Mouse (Mus musculus) gastrocnemius, postnatal 10 days (tissue): ENCODE results near the gene Thoc3. TPM values are rescaled to one million over a fixed set of nuclear protein-coding genes. Genes with fewer than 3 reads are reported as not detected.
"Not testable (repeated sequence)": the region's sequence is repeated elsewhere in the genome, so short reads cannot be mapped to it uniquely, and the experiment has no call there.

Source experiments
- DNase-seq: peaks from one replicate; pipeline ENCODE4 v3.0.0; 2021; ENCODE audit warnings: mixed read lengths
- long read RNA-seq, 2 experiments: library from polyadenylated mRNA; stranded (forward); transcript quantifications; one replicate each; pipeline ENCODE4 v2.0.0; 2021
- total RNA-seq, 2 experiments: library from RNA; stranded (reverse); gene quantifications; 2 replicates each; pipeline ENCODE4 v1.2.3; 2021

Thoc3 gene
- total RNA-seq, result 10 to 100 TPM; 18.9 to 19.1 TPM
- long read RNA-seq, experiment 1, transcript Thoc3-201 (6 exons, 2,335 nt), result major isoform, 29 of 29 reads
- long read RNA-seq, experiment 1, partial matches to known transcripts, result 0 of 29 reads
- long read RNA-seq, experiment 1, other reads (novel, unspliced or antisense), result 0 of 29 reads
- long read RNA-seq, experiment 2, transcript Thoc3-201 (6 exons, 2,335 nt), result major isoform, 32 of 33 reads
- long read RNA-seq, experiment 2, partial matches to known transcripts, result 0 of 33 reads
- long read RNA-seq, experiment 2, other reads (novel, unspliced or antisense), result 1 of 33 reads

DNA sequence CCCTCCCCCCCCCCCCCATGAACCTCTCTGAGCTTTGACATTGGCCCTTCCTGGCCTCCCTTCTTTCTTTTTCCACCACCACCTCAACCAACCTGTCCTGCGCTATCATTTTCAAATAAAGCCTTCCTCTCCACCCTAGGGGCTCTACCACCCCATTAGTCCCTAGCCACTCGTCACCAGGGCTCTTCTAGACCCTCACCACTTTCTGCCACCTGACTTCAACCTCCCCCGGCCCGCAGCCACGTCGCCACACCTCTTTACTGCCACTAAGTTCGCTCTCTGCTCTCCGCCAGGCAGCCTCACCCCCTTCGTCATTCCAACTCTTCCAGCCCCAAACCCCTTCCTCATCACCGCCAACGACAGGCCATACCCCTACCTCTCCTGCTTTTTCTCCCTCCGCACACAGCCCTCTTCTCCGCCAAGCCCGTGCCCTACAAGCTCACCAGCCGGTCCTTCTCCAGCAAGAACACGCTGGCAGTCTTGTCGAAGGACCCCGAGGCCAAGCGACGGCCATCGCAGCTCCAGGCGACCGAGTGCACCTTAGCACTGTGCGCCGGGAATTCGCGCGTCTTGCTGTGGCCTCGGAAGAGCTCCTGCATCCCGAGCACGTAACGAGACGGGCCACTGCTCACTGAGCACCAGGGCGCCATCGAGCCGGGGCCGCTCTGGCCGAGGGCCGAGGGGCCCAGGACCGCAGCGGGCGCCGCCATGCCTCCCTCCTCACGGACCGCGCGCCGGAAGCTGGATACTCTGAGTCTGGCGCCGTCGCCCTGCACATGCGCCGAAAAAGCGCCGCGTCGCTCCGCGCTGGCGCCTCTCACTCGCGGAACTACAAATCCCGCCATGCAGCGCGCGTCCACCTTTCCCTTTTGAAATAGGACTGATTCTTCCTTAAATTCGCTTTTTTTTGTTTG lies at the start of gene Thoc3:
Thoc3 (minus strand) TSS at position 752 of the 914 bp plus-strand sequence.
- DNase-seq, result peak; percentile 90

DNA sequence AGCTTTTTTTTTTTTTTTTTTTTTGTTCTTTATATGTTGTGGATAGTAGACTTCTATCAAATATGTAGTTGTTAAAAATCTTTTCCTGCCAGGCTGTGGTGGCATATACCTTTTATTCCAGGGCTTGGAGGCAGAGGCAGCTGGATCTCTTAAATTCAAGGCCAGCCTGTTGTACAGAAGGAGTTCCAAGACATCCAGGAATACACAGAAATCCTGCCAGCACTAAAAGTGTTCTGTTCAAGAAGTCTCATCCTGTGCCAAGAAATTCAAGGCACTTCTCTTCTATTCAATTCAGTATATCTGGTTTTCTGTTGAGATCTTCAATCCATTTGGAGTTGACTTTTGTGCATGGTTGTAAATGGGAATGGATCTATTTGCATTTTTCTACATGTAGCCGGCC lies 37.3 kb upstream of the Thoc3 start:
- DNase-seq, result no peak

DNA sequence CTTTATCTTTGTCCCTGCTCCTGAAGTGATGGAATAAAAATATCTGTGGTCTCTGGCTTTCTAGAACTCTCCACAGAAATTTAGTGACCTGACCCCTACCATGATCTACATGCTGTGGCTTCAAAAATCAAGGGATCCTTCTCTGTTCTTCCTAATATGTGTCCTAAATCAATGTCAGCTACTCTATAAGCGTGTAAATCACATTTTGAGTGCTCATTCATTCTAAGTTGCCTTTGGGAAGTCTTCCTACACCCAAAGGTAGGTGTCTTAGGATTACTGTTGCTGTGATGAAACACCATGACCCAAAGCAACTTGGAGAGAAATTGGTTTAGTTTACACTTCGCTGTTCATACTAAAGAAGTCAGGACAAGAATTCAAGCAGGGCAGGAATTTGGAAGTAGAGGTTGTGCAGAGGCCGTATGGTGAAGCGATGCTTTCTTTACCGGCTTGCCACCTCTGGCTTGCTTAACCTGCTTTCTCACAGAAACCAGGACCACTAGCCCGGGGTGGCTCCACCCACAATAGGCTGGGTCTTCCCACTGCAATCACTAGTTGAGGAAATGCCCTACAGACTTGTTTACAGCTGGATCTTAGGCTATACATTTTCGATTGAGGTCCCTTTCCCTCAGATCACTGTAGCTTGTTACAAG lies 36.1 kb upstream of the Thoc3 start:
- DNase-seq, result no peak

DNA sequence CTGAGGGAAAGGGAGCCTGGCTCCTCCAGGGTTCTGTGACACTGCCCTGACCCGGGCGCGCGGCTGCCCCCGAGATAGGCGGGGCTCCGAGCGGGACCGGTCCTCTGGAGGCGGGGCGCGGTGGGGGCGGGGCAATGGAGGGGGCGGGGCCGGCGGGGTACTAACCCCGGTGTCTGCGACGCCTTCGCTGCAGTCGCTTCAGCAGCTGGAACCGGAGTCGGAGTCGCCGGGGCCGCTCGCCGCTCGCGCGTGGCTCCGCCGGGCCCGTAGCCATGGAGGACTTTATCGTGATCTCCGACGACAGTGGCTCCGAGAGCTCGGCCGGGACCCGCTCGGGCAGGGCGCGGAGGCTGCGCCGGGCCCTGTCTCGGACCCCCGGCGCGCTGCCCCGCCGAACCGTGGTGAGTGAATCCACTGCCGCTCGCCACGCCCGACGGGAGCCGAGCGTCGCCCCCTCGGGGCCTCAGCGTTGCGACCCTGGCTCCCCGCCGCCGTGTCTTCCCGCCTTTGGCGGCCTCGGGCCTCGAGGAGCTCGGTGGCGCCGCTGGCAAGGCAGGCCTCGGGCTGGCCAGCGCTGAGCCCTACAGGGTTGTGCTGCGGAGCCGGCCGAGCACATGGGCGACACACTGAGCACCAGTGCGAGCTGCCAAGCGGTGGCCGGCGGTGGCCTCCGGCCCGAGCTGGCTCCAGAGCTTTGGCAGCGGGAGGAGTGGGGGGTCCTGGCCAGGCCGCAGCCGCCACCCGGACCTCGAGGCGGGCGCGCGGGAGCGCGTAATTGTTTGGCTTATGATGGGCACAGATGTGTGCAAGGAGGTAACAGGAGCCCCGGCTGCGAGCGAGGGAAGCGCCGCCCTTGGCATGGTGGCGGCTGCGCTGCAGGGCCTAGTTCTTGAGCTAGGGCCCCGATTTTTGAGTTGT lies 35.2 kb upstream of the Thoc3 start, which contains the start of gene Simc1:
Simc1 (plus strand) TSS at position 176 of the 918 bp plus-strand sequence.
- peak; percentile 78 for DNase-seq

DNA sequence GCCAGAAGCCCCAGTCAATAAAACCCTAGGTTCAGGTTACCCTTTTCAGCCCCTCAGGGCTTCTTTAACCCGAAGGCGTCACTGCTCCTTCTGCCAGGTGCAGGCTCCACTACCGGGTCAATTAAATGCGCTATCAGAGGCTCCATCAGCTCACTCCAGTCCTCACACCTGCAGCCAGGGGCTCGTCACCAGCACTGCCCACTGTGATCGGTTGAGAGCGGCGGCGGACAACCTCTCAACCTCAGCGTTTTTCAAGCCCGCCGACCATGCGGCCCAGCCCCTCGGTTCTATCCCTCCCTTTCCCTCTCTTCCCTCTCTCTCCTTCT lies 34.6 kb upstream of the Thoc3 start:
- DNase-seq, result no peak

DNA sequence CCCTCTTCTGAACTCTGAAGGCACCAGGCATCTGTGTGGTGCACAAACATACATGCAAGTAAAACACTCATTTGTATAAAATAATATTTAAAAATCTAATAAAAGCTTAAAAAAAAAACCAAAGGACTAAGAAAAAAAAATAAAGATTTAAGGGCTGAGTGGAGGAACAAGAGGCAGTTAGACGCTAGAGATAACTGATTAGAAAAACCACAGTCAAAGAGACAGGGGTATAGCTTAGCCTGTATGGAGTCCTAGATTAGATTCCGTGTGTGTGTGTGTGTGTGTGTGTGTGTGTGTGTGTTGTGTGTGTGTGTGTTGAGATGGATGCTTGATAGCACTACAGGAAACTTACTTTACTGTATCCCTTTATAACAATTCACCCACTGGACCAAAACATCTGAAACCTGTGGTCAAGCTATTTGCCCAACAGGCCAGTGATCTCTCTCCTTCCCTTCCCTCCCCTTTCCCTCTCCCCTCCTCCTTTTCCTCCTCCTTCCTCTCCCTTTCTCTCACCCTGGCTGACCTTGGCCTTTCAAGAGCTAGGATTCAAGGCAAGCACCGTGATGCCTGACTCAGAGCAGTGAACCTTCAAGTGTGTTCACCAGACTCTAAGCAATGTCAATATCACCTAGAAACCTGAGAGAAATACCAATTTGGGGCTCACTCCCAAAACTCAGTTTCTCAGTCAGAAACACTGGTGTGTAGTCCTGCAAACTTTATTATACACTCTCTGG lies 33.5 kb upstream of the Thoc3 start:
- no peak for DNase-seq

DNA sequence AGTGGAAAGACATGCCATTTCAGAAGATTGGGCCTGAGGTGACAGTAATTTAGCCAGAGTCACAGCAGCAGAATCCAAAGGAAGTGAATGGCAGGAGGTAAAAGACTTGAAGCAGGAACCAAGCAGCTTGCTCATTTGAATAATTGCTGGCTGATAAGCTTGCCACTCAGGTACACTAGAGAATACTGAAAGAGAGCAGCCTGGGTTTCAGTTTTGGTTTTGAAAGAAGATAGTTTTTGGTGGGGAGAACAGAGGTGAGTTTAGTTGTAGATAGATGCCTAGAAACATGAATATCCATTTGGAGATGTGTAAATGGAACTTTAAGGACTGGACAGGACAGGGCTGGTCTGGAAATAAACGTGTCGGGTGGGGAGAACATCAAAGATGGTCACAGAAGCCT lies 32.7 kb upstream of the Thoc3 start:
- DNase-seq, result no peak

DNA sequence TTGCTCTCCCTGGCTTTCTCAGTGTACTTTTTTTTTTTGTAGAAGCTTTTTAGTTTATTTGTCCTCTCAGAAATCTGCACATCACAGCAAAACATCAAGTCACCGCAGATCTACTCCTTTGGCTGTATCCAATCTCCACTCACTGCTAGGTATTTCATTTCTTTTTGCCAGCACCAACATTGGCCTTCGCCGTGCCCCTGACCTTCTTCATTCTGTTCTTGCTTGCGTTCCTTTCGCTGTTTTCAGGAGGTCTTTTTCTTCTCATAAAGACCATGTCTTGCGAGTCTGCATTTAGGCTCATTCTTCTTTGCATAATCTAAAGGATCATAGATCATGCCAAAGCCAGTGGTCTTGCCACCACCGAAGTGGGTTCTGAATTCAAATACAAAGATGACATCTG lies 30.9 kb upstream of the Thoc3 start:
- not testable (repeated sequence) for DNase-seq

DNA sequence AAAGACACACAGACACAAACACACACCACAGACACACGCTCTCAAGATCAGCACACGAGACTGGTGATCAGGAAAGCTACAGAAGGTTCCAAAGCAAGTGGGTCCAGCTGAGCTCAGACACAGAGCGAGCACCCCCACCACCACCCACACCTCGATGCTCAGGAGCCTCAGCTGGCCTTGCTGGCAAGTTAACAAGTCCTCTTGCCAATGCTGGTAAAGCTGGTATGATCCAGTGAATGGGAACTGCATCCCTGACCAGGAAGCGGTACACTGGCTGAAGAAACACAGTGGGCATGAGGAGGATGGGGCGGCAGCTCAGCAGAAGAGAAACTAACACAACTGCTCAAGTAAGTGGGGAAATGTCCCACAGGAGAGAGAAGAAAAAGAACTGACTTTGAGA lies 22.7 kb upstream of the Thoc3 start:
- no peak for DNase-seq

DNA sequence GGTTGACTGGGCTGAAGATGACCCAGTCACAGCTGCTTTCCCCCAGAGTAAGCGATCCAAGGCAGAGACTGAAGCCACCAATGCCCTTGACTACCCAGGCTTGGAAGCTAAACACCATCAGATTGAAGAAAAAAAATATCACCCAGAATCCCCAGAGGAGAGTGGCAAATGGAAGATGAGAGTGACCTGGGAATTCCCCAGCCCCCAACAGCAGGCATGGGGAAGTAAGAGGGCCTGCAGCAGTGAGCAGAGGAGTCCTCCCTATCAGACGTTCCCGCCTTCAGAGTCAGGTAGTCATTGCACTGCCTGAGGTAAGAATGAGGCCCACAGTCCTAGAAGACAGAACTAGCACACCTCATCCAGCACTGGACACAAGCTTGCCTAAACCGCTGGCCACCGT lies 21.8 kb upstream of the Thoc3 start:
- DNase-seq, result no peak

DNA sequence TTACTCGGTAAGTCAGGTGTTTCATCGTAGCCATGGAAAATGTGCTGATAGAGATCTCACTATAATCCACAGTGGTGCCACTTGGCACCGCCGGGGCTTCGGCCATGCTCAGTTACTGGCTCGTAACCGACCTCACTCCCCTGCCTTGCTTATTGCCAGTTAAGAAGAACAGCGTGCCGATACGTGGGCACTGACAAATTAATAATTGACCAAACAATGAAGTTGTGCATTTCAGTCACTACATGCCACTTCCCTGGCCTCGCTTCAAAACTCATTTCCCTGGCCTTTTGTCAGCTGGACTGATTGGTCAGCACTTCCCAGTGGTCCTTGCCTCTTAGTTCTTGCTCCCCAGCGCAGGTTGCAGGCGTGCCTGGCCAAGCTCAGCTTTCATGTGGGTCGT lies 12.8 kb upstream of the Thoc3 start:
- DNase-seq, result no peak

DNA sequence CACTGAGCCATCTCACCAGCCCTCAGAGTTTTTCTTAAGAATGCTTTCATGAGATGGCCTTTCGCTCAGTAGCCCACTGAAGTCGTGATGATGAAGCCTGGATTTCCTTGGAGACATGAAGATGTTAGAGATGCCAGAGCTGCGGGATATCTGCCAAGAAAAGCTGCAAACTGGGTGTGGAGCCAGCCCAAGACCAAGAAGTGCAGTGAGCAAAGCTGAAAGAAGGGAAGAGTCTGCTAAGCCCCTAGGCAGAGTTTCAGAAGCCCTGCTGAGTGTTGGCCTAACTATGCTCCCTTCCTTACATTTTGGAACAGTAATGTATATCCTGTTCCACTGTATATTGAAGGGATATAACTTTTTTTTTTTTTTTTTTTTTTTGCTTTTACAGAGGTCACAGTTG lies 10.6 kb upstream of the Thoc3 start:
- DNase-seq, result no peak

DNA sequence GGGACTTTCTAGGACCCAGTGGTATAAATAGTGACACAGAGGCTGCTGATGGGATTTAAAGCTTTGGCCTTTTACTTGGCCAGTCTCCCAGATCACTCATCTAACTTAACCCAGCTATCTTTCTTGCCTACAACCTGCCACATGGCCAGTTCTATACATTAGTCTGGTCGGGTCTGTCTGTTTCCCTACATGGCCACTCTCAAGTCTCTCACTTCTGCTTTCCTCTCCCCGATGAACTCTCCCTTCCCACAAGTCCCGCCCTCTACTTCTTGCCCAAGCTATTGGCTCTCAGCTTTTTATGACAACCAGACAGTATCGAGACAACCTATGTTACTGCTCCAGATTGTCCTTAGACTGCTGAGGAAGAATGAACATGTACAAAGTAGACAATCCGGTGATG lies 7.1 kb upstream of the Thoc3 start:
- DNase-seq, result no peak

DNA sequence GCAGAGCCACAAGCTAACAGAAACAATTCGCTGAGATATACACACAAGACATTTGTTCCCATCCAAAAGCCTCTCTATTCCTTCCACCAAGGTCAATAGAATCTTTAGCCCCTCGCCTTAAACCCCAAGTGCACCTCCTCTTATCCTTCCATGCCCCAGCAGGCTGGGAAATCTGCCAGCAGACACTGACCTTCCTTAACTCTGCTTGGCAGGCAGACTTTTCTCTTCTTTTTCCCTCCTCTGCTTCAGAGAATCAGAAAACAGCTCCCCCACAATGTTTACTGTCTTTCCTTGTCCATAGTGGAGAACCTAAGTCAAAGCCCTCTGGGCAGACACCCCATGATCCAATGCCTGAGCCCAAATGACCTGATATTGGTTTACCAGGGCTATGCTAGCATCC lies 6.3 kb upstream of the Thoc3 start:
- no peak for DNase-seq

DNA sequence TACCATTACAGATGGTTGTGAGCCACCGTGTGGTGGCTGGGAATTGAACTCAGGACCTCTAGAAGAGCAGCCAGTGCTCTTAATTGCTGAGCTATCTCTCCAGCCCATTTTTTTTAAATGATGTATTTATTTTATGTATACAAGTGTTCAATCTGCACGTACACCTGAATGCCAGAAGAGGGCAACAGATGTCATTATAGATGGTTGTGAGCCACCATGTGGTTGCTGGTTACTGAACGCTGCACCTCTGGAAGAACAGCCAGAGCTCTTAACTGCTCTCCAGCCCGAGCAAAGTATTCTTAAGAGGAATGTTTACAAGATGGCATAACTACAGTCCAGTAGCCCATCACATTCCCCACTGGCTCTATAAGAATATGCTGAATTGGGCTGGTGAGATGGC lies 3.3 kb upstream of the Thoc3 start:
- no peak for DNase-seq

DNA sequence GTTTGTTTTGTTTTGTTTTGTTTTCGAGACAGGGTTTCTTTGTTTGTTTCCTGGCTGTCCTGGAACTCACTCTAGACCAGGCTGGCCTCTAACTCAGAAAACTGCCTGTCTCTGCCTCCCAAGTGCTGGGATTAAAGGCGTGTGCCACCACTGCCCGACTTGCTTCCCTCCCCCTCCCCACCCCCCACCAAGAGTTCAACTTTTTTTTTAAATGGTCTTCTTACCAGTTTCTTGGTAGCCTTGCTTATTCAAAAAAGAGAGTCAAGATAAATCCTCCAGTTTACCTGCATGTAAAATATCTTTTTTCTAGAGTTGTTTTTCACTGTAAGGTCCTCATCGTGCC lies 334 bp upstream of the Thoc3 start:
- no peak for DNase-seq

DNA sequence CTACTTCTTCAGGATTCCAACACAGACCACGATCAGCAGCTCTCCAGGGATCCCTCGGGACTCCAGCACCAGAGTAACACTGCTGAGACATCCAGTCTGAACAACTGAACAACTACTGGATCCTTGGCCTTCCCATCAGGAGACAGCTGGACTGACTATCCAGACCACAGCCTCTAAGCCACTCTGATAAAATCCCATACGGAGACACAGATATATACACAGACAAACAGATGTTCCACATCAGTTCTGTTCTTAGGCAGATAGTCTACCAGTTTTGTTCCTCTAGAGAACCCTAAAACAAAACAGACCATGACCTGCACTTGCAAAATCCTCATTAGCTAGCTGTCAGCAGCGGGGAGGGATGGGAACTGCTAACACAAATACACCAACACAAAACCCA lies 9.4 kb downstream of the Thoc3 start:
- DNase-seq, result no peak

DNA sequence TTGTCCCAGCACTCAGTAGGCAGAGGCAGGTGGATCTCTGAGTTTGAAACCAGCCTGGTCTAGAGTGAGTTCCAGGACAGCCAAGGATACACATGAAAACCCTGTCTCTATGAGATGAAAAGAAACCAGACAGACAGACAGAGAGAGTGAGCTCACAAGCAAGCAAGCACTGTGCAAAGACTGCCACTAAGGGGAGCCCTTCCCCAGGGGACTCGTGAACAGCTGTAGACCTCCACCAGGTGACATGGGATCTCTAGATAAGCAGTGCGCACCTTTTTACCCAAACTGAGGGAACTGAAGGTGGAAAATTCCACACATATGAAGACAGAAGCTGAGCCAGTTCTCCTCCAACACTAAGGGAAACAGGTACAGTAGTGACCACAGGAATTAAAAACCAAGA lies 11.6 kb downstream of the Thoc3 start:
- DNase-seq, result no peak

DNA sequence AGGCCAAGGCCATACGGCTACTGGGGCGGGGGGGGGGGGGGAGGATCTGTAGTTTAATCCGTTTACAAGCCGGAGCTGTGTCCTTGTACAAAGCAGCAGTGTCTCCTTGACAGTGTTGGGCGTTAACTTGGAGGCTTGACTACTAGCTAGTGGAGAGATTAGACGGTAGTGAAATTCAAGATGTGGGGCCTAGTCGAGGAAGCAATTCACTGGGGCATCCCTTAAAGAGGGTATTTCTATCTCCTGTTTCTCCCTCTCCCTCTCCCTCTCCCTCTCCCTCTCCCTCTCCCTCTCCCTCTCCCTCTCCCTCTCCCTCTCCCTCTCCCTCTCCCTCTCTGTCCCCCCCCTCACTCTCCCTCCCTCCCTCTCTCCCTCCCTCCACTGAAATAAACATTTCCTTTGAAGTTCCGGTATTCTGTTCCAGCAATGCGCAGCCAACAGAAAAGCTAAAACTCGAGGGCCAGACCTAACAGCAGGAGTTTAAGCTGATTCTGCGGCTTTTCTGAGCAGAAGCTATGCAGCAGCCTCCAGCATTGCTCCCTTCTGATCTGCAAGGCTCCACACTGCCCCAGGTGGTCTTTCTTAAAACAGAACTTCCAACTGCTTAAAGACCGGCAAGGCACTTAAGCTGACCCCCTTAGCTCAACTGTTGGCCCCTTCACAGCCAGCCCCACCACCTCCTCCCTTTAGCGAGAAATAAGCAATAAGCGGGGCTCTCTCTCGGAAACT lies 21.0 kb downstream of the Thoc3 start:
- DNase-seq, result no peak

DNA sequence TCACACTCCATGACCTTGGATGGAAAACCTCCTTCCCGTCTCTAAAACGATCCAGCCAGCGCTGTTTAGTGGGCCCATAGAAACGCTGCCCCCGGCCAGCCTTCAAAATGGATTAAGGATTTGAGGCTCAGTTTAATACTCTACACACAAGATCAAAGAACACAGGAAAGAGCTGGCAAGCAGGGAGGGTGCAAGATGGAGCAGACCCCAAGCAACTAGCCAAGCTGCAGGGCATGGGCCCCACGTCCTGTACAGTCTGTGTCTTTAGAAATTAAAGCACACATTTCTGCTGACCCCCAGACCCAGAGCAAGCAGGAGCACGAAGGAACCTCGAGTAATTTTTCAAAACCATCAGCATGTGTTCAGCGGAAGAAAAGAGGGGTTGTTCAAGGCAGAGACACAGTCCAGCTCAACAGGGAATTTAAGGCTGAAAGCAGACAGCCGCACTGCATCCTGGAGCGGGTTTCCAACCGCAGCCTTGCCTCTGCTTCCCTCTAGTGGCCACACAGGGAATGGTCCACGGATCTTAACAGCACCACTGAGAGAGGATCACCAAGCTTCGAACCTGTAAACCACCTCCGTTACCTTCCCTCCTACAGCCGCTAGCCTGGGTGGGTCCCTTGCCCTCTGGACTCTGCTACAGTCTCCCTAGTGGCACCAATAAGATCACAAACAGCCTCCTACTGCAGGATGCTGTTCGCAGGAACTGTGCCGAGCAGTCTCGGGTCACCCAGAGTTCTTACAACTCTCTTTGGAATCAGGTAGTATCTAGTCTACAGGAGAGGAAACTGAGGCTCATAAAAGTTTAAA lies 21.8 kb downstream of the Thoc3 start:
- DNase-seq, result peak; percentile 81
